Mouse (Mus musculus): Measurements from ENCODE around the gene BC028528.
"Not testable (repeated sequence)": the region's sequence is repeated elsewhere in the genome, so short reads cannot be mapped to it uniquely, and the experiment has no call there.

Gene BC028528

GRCm38 (mm10) chr3:95891211-95892065, at the start of gene BC028528:
Gene BC028528, minus strand, starts transcription at chr3:95892005.
- no peak for DNase-seq (ENCODE audit: low spot score)

GRCm38 (mm10) chr3:95938835-95939234, 47.0 kb upstream of the BC028528 start:
- DNase-seq (ENCODE audit: low spot score): no peak

GRCm38 (mm10) chr3:95938217-95938616, 46.4 kb upstream of the BC028528 start:
- no peak for DNase-seq (ENCODE audit: low spot score)

GRCm38 (mm10) chr3:95934448-95934847, 42.6 kb upstream of the BC028528 start:
- no peak for DNase-seq (ENCODE audit: low spot score)

- no peak for DNase-seq (ENCODE audit: low spot score)
These were observed 41.4 kb upstream of the BC028528 start for GRCm38 (mm10) chr3:95933111-95933750.

- no peak for DNase-seq (ENCODE audit: low spot score)
These were observed 40.8 kb upstream of the BC028528 start for GRCm38 (mm10) chr3:95932566-95932965.

- no peak for DNase-seq (ENCODE audit: low spot score)
These were observed 40.4 kb upstream of the BC028528 start for GRCm38 (mm10) chr3:95932157-95932556.

- DNase-seq (ENCODE audit: low spot score): no peak
These were observed 39.7 kb upstream of the BC028528 start for GRCm38 (mm10) chr3:95931471-95931870.

- no peak for DNase-seq (ENCODE audit: low spot score)
These were observed 38.6 kb upstream of the BC028528 start for GRCm38 (mm10) chr3:95930471-95930789.

GRCm38 (mm10) chr3:95929581-95930470, 38.0 kb upstream of the BC028528 start:
- peak; percentile 56 for DNase-seq (ENCODE audit: low spot score)

GRCm38 (mm10) chr3:95928658-95929503, 37.1 kb upstream of the BC028528 start, which contains the start of gene Anp32e:
Gene Anp32e, plus strand, starts transcription at chr3:95929246.
- DNase-seq (ENCODE audit: low spot score): peak; percentile 99

GRCm38 (mm10) chr3:95928261-95928657, 36.5 kb upstream of the BC028528 start:
- no peak for DNase-seq (ENCODE audit: low spot score)

GRCm38 (mm10) chr3:95925087-95925486, 33.3 kb upstream of the BC028528 start:
- no peak for DNase-seq (ENCODE audit: low spot score)

- DNase-seq (ENCODE audit: low spot score): no peak
These were observed 32.4 kb upstream of the BC028528 start for GRCm38 (mm10) chr3:95924185-95924584.

- not testable (repeated sequence) for DNase-seq (ENCODE audit: low spot score)
These were observed 31.6 kb upstream of the BC028528 start for GRCm38 (mm10) chr3:95923429-95923828.

GRCm38 (mm10) chr3:95920532-95920931, 28.7 kb upstream of the BC028528 start:
- DNase-seq (ENCODE audit: low spot score): not testable (repeated sequence)

- no peak for DNase-seq (ENCODE audit: low spot score)
These were observed 25.0 kb upstream of the BC028528 start for GRCm38 (mm10) chr3:95916760-95917159.

GRCm38 (mm10) chr3:95914706-95915105, 22.9 kb upstream of the BC028528 start:
- DNase-seq (ENCODE audit: low spot score): no peak

- DNase-seq (ENCODE audit: low spot score): no peak
These were observed 15.8 kb upstream of the BC028528 start for GRCm38 (mm10) chr3:95907613-95908012.

- no peak for DNase-seq (ENCODE audit: low spot score)
These were observed 15.1 kb upstream of the BC028528 start for GRCm38 (mm10) chr3:95906860-95907259.

GRCm38 (mm10) chr3:95905940-95906492, 14.2 kb upstream of the BC028528 start:
- DNase-seq (ENCODE audit: low spot score): no peak
